Mouse (Mus musculus) cortical plate, adult 2 months (tissue): ENCODE data around the gene Cmtm2b. TPM values are rescaled to one million over a fixed set of nuclear protein-coding genes. Genes with fewer than 3 reads are reported as not detected.

Experiments
- H3K27ac ChIP-seq: fragments of 200-500 bp; 2 replicates; pipeline ENCODE4 v1.5.1; 2012; ENCODE audit warnings: low read length, control low read depth, inconsistent platforms; ENCODE audit not compliant: insufficient read depth
- H3K4me1 ChIP-seq: fragments of 200-500 bp; 2 replicates; pipeline ENCODE4 v1.6.1; 2011; ENCODE audit warnings: low read length; ENCODE audit not compliant: control insufficient read depth, insufficient read depth
- H3K4me3 ChIP-seq: fragments of 200-500 bp; 2 replicates; pipeline ENCODE4 v1.5.1; 2011; ENCODE audit warnings: mild to moderate bottlenecking, low read length, control low read depth; ENCODE audit not compliant: insufficient read depth
- CTCF ChIP-seq: fragments of 200-500 bp; IDR thresholded peaks from 2 replicates; pipeline ENCODE4 v1.5.1; 2011; ENCODE audit warnings: mild to moderate bottlenecking, control low read depth, low read length; ENCODE audit not compliant: insufficient read depth; ENCODE audit errors: extremely low read depth
- POLR2A ChIP-seq: fragments of 200-500 bp; IDR thresholded peaks from 2 replicates; pipeline ENCODE4 v1.6.1; 2011; ENCODE audit warnings: mild to moderate bottlenecking, low read length, control low read depth; ENCODE audit not compliant: insufficient read depth; ENCODE audit errors: extremely low read depth
- polyA plus RNA-seq: library from polyadenylated mRNA; depleted of rRNA; stranded (reverse); fragments of >200 nt; gene quantifications from 2 replicates; pipeline ENCODE4 v1.2.3, GENCODE M21; 2012

Gene Cmtm2b
- polyA plus RNA-seq, 1 experiment: not detected

DNA sequence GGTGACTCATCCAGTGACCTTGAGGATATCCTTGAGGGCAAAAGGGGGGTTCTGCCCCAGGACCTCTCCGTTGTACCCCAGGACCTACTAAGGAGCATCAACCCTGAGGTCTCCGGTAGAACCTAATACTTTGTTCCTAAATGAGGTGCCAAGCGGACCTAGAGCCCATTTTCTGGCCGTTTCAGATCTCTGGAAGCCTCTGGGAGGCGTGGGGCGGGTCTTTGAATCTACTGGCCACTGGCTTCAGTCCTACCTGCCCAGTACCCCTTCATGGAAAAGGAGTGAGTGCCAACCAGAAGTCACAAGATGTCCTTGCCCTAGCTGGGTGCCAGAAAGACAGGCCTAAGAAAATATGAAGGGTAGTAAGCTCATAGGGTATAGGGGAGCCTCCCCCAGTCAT, 19.6 kb downstream of the Cmtm2b start:
- Histone ChIP-seq H3K4me1 (no peaks in the 10 kb centered on the region), H3K4me3 (peak overlapping the region; percentile 45; the same call in 1 of the 2 replicates), H3K27ac (no peak overlapping the region)
- TF ChIP-seq CTCF (no peak), POLR2A (no peak)

- no peak overlapping the region for H3K4me3 ChIP-seq
- TF ChIP-seq POLR2A (no peak), CTCF (no peak)
- no peaks in the 10 kb centered on the region for H3K4me1 ChIP-seq
- H3K27ac ChIP-seq: no peak overlapping the region
Observed at GRCm38 (mm10) chr8:104342426-104342825, 20.4 kb downstream of the Cmtm2b start.

- TF ChIP-seq POLR2A: no peak
- peak; percentile 96 for TF ChIP-seq CTCF
- Histone ChIP-seq H3K27ac (no peak overlapping the region), H3K4me1 (no peaks in the 10 kb centered on the region), H3K4me3 (no peak overlapping the region)
Observed at GRCm38 (mm10) chr8:104343957-104344356, 21.9 kb downstream of the Cmtm2b start.

DNA sequence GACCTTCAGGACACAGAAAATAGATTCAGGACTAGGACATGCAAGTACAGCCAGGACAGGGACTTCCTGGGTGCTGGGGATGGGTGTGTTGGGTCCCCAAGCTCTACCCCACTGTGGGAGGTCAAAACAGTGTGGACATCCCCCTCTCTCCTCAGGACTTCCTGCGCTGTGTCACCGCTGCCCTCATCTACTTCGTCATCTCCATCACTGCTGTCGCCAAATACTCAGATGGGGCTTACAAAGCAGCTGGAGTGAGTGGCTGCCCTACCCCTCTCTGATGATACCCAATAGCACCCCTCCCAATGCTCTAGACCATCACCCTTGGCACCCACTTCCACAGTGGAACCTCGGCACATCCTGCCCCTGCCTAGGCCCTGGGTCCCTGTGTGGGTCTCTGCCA, 22.6 kb downstream of the Cmtm2b start:
- H3K27ac ChIP-seq: no peak overlapping the region
- no peaks in the 10 kb centered on the region for H3K4me1 ChIP-seq
- no peak for TF ChIP-seq CTCF
- TF ChIP-seq POLR2A: no peak
- no peak overlapping the region for H3K4me3 ChIP-seq

DNA sequence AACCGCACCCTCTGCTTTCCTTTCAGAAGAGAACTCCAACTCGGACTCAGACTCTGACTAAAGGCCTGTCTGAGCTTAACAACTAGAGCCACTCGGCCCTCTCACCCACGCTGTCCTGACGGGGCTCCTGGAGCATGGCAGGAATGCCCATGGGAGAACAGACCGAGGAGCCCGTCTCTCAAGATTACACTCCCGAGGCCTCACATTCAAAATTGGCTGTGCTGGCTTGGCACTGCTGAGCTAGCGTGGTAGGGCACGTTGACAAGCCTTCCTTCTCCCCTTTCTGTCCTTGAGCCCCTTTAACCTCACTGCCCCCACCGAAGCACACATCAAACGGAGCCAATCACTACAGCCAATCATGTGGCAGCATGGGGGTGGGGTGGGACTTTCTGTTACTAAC, 24.7 kb downstream of the Cmtm2b start:
- H3K4me1 ChIP-seq: no peaks in the 10 kb centered on the region
- TF ChIP-seq CTCF (no peak), POLR2A (no peak)
- no peak overlapping the region for H3K27ac ChIP-seq
- H3K4me3 ChIP-seq: no peak overlapping the region

DNA sequence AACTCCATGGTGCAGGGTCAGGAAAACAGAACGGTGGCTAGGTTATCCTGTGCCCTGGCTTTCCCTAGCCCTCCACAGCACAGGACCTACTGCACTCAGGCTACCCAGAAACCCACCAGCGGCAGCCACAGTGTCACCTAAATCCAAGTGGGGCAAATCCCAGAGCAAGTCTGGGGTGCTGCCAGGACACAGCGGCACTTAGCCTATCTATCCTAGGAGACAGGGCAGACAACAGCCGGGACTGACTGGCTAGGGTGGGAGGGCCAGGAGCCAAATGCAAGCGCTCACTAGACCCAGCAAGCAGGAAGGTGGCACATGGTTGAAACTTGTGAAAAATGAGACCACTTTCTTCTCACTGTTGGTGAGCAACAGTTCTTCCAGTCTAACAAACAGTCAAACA, 26.9 kb downstream of the Cmtm2b start:
- Histone ChIP-seq H3K27ac (no peak overlapping the region), H3K4me1 (no peaks in the 10 kb centered on the region), H3K4me3 (no peak overlapping the region)
- TF ChIP-seq CTCF: no peak
- TF ChIP-seq POLR2A: no peak

DNA sequence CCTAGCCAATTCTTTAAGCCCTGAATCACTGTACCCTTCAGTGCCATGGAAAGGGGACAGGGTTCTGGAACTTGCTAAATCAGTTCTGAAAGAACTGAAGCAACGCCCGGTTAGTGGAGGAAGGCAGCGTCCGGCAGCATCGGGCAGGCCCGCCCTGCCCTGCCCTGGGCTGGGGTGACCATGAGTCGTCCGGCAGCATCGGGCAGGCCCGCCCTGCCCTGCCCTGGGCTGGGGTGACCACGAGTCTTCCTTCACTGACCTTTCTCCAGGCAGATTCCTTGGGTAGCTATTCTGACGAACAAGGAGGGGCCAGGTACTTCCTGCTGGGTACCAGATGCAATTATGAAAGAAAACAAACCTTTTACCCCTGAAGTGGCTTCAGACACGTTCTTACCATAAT, 28.0 kb downstream of the Cmtm2b start:
- H3K4me3 ChIP-seq: no peak overlapping the region
- TF ChIP-seq POLR2A (no peak), CTCF (no peak)
- H3K27ac ChIP-seq: no peak overlapping the region
- no peaks in the 10 kb centered on the region for H3K4me1 ChIP-seq

GRCm38 (mm10) chr8:104353186-104353585, 31.2 kb downstream of the Cmtm2b start:
- H3K4me3 ChIP-seq: no peak overlapping the region
- TF ChIP-seq POLR2A (no peak), CTCF (peak; percentile 32; the same call in 1 of the 2 replicates)
- H3K4me1 ChIP-seq: no peaks in the 10 kb centered on the region
- no peak overlapping the region for H3K27ac ChIP-seq

DNA sequence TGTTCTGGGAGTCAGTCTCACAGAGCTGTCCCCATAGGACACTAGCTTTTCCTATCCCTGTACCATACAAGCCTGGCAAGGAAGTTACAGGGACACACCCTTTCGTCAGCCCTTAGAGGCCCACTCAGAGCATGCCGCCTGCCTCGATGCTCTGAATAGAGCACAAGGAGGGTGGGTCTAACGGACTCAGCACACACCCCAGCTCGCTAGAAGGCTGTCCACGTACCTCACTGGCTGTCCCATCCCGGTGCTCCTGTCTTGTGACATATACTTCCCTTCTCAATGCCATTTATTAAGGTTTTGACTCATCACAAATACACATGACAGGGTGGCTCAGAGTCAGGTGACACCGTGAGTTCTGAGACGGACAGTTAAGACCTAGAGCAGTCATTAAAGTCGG, 32.5 kb downstream of the Cmtm2b start:
- TF ChIP-seq CTCF: no peak
- TF ChIP-seq POLR2A: no peak
- Histone ChIP-seq H3K4me1 (no peaks in the 10 kb centered on the region), H3K27ac (no peak overlapping the region)

GRCm38 (mm10) chr8:104358637-104359036, 36.6 kb downstream of the Cmtm2b start:
- TF ChIP-seq CTCF: no peak
- TF ChIP-seq POLR2A: no peak
- Histone ChIP-seq H3K27ac (no peak overlapping the region), H3K4me3 (no peak overlapping the region), H3K4me1 (no peaks in the 10 kb centered on the region)

More for the DNA sequence above, 32.5 kb downstream of the Cmtm2b start:
- H3K4me3 ChIP-seq: no peak overlapping the region

DNA sequence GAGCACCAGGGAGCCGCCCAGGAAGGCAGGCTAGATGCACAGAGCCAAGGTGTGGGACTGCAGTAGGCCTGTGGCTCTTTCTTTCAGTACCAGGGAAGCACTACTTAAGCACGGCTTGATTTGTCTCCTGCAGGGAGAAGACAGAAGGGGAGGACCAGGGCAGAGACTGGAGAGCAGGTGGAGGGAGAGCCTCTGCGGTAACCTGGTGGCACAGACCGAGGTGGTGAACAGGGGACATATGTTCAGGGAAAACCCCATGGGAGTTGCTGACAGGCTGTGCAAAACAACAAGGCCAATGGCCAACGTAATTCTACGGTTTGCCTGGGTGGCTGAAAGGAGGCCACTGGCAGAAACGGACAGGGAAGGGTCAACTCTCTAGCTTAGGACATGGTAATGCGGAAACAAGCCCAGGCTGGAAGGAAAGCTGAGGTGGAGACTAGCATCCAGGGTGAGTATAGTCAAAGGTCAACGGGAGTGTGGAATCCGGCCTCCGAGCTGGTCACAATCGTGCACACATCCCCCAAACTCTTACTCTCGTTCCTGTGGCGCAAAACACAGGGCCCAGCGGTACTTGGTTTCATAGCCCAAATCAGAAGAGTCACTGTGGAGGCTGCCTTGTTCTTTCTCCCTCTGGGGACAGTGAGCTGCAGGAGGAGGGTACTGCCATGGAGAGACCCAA, 37.9 kb downstream of the Cmtm2b start:
- no peaks in the 10 kb centered on the region for H3K4me1 ChIP-seq
- no peak for TF ChIP-seq CTCF
- TF ChIP-seq POLR2A: no peak
- no peak overlapping the region for H3K27ac ChIP-seq
- H3K4me3 ChIP-seq: no peak overlapping the region

- Histone ChIP-seq H3K27ac (no peak overlapping the region), H3K4me1 (peaks cover 8% of the 10 kb centered on the region; the same call in 1 of the 2 replicates), H3K4me3 (no peak overlapping the region)
- TF ChIP-seq CTCF: no peak
- no peak for TF ChIP-seq POLR2A
Observed at GRCm38 (mm10) chr8:104365695-104366094, 43.7 kb downstream of the Cmtm2b start.
